Mouse (Mus musculus): ENCODE results near the gene Opcml. TPM values are rescaled to one million over a fixed set of nuclear protein-coding genes. Genes with fewer than 3 reads are reported as not detected.
A peak's percentile ranks its signal among the peaks of the same experiment; 100 is the strongest.

Opcml gene
- total and polyA plus RNA-seq, 2 experiments from 2014 or later, result 0.49 to 0.57 TPM

GRCm38 (mm10) chr9:27813207-27813790 is 22.7 kb downstream of the Opcml start:
- DNase-seq (ENCODE audit: low spot score), result peak; percentile 31
- no peak for TF ChIP-seq EP300 (IDR thresholded peaks at IDR 0.05; ENCODE audit: low read depth)
- TF ChIP-seq CTCF (IDR thresholded peaks at IDR 0.05; ENCODE audit: low read depth), result no peak
- no peaks in the 10 kb centered on the region for H3K36me3 ChIP-seq (replicated peaks; ENCODE audit: control insufficient read depth, insufficient read depth, low read length)

GRCm38 (mm10) chr9:27814161-27814560 is 23.6 kb downstream of the Opcml start:
- no peaks in the 10 kb centered on the region for H3K27me3 ChIP-seq (ENCODE audit: control insufficient read depth, insufficient read depth, low read length)
- no peak for ATAC-seq (ENCODE audit: insufficient read depth, low read depth)
- H3K9me3 ChIP-seq (replicated peaks; ENCODE audit: control insufficient read depth, low read length), result no peaks in the 10 kb centered on the region
- DNase-seq (ENCODE audit: low spot score), result no peak
- no peak overlapping the region for H3K27ac ChIP-seq (ENCODE audit: low read depth)
- no peak overlapping the region for H3K9ac ChIP-seq (replicated peaks; ENCODE audit: low read depth, low read length)
- 11% methylated on average over 2 of the region's 2 CpGs for WGBS
- H3K4me1 ChIP-seq (ENCODE audit: control insufficient read depth, insufficient read depth), result no peaks in the 10 kb centered on the region
- TF ChIP-seq CTCF (IDR thresholded peaks at IDR 0.05; ENCODE audit: low read depth) (no peak), EP300 (IDR thresholded peaks at IDR 0.05; ENCODE audit: low read depth) (no peak)
- H3K36me3 ChIP-seq (replicated peaks; ENCODE audit: control insufficient read depth, insufficient read depth, low read length), result no peaks in the 10 kb centered on the region
- no peak overlapping the region for H3K4me2 ChIP-seq (ENCODE audit: low read depth, low read length)
- H3K4me3 ChIP-seq (ENCODE audit: low read depth, low read length), result no peak overlapping the region

More at GRCm38 (mm10) chr9:27813207-27813790, 22.7 kb downstream of the Opcml start:
- Histone ChIP-seq H3K27me3 (ENCODE audit: control insufficient read depth, insufficient read depth, low read length) (no peaks in the 10 kb centered on the region), H3K4me1 (ENCODE audit: control insufficient read depth, insufficient read depth) (no peaks in the 10 kb centered on the region), H3K27ac (ENCODE audit: low read depth) (no peak overlapping the region), H3K9me3 (replicated peaks; ENCODE audit: control insufficient read depth, low read length) (no peaks in the 10 kb centered on the region), H3K9ac (replicated peaks; ENCODE audit: low read depth, low read length) (no peak overlapping the region), H3K4me2 (ENCODE audit: low read depth, low read length) (no peak overlapping the region), H3K4me3 (ENCODE audit: low read depth, low read length) (no peak overlapping the region)
- ATAC-seq (ENCODE audit: insufficient read depth, low read depth), result no peak
- WGBS, result 39% methylated on average over 3 of the region's 3 CpGs

GRCm38 (mm10) chr9:27821197-27821596 is 30.6 kb downstream of the Opcml start:
- H3K4me2 ChIP-seq (ENCODE audit: low read depth, low read length), result no peak overlapping the region
- 41% methylated on average over 1 of the region's 1 CpGs for WGBS
- no peak overlapping the region for H3K9ac ChIP-seq (replicated peaks; ENCODE audit: low read depth, low read length)
- DNase-seq (ENCODE audit: low spot score) (no peak), ATAC-seq (ENCODE audit: insufficient read depth, low read depth) (no peak)
- H3K4me3 ChIP-seq (ENCODE audit: low read depth, low read length), result no peak overlapping the region
- H3K4me1 ChIP-seq (ENCODE audit: control insufficient read depth, insufficient read depth), result no peaks in the 10 kb centered on the region
- H3K27me3 ChIP-seq (ENCODE audit: control insufficient read depth, insufficient read depth, low read length), result no peaks in the 10 kb centered on the region
- H3K27ac ChIP-seq (ENCODE audit: low read depth), result no peak overlapping the region
- TF ChIP-seq EP300 (IDR thresholded peaks at IDR 0.05; ENCODE audit: low read depth) (no peak), CTCF (IDR thresholded peaks at IDR 0.05; ENCODE audit: low read depth) (no peak)
- no peaks in the 10 kb centered on the region for H3K36me3 ChIP-seq (replicated peaks; ENCODE audit: control insufficient read depth, insufficient read depth, low read length)
- H3K9me3 ChIP-seq (replicated peaks; ENCODE audit: control insufficient read depth, low read length), result no peaks in the 10 kb centered on the region

GRCm38 (mm10) chr9:27822681-27823080 is 32.1 kb downstream of the Opcml start:
- ATAC-seq (ENCODE audit: insufficient read depth, low read depth) (no peak), DNase-seq (ENCODE audit: low spot score) (no peak)
- H3K27ac ChIP-seq (ENCODE audit: low read depth), result no peak overlapping the region
- H3K9me3 ChIP-seq (replicated peaks; ENCODE audit: control insufficient read depth, low read length), result no peaks in the 10 kb centered on the region
- no peaks in the 10 kb centered on the region for H3K36me3 ChIP-seq (replicated peaks; ENCODE audit: control insufficient read depth, insufficient read depth, low read length)
- 82% methylated on average over 6 of the region's 6 CpGs for WGBS
- H3K4me3 ChIP-seq (ENCODE audit: low read depth, low read length), result no peak overlapping the region
- H3K4me1 ChIP-seq (ENCODE audit: control insufficient read depth, insufficient read depth), result no peaks in the 10 kb centered on the region
- TF ChIP-seq CTCF (IDR thresholded peaks at IDR 0.05; ENCODE audit: low read depth) (no peak), EP300 (IDR thresholded peaks at IDR 0.05; ENCODE audit: low read depth) (no peak)
- H3K9ac ChIP-seq (replicated peaks; ENCODE audit: low read depth, low read length), result no peak overlapping the region
- H3K4me2 ChIP-seq (ENCODE audit: low read depth, low read length), result no peak overlapping the region
- H3K27me3 ChIP-seq (ENCODE audit: control insufficient read depth, insufficient read depth, low read length), result no peaks in the 10 kb centered on the region

GRCm38 (mm10) chr9:27824424-27824823 is 33.8 kb downstream of the Opcml start:
- DNase-seq (ENCODE audit: low spot score) (no peak), ATAC-seq (ENCODE audit: insufficient read depth, low read depth) (no peak)

GRCm38 (mm10) chr9:27830519-27830918 is 39.9 kb downstream of the Opcml start:
- H3K27ac ChIP-seq (ENCODE audit: low read depth), result no peak overlapping the region
- DNase-seq (ENCODE audit: low spot score), result no peak
- no peaks in the 10 kb centered on the region for H3K4me1 ChIP-seq (ENCODE audit: control insufficient read depth, insufficient read depth)
- no peak overlapping the region for H3K4me3 ChIP-seq (ENCODE audit: low read depth, low read length)
- no peak overlapping the region for H3K9ac ChIP-seq (replicated peaks; ENCODE audit: low read depth, low read length)
- WGBS, result 73% methylated on average over 5 of the region's 5 CpGs
- no peak for TF ChIP-seq CTCF (IDR thresholded peaks at IDR 0.05; ENCODE audit: low read depth)
- no peak for TF ChIP-seq EP300 (IDR thresholded peaks at IDR 0.05; ENCODE audit: low read depth)
- H3K9me3 ChIP-seq (replicated peaks; ENCODE audit: control insufficient read depth, low read length), result no peaks in the 10 kb centered on the region
- no peak for ATAC-seq (ENCODE audit: insufficient read depth, low read depth)
- H3K4me2 ChIP-seq (ENCODE audit: low read depth, low read length), result no peak overlapping the region
- H3K27me3 ChIP-seq (ENCODE audit: control insufficient read depth, insufficient read depth, low read length), result no peaks in the 10 kb centered on the region
- no peaks in the 10 kb centered on the region for H3K36me3 ChIP-seq (replicated peaks; ENCODE audit: control insufficient read depth, insufficient read depth, low read length)

More at GRCm38 (mm10) chr9:27824424-27824823, 33.8 kb downstream of the Opcml start:
- WGBS, result 70% methylated on average over 7 of the region's 7 CpGs
- H3K4me1 ChIP-seq (ENCODE audit: control insufficient read depth, insufficient read depth), result no peaks in the 10 kb centered on the region
- H3K9me3 ChIP-seq (replicated peaks; ENCODE audit: control insufficient read depth, low read length), result no peaks in the 10 kb centered on the region
- TF ChIP-seq CTCF (IDR thresholded peaks at IDR 0.05; ENCODE audit: low read depth) (no peak), EP300 (IDR thresholded peaks at IDR 0.05; ENCODE audit: low read depth) (no peak)
- H3K27me3 ChIP-seq (ENCODE audit: control insufficient read depth, insufficient read depth, low read length), result no peaks in the 10 kb centered on the region
- no peak overlapping the region for H3K9ac ChIP-seq (replicated peaks; ENCODE audit: low read depth, low read length)
- H3K4me3 ChIP-seq (ENCODE audit: low read depth, low read length), result no peak overlapping the region
- no peak overlapping the region for H3K27ac ChIP-seq (ENCODE audit: low read depth)
- H3K36me3 ChIP-seq (replicated peaks; ENCODE audit: control insufficient read depth, insufficient read depth, low read length), result no peaks in the 10 kb centered on the region
- no peak overlapping the region for H3K4me2 ChIP-seq (ENCODE audit: low read depth, low read length)
